Mouse (Mus musculus) lung, embryonic 16.5 days (tissue): Measurements from ENCODE around the gene Odf3l2. TPM values are rescaled to one million over a fixed set of nuclear protein-coding genes. Genes with fewer than 3 reads are reported as not detected.

Experiments used
- ATAC-seq: fragments of 200-750 bp; cut with Nextera tagmentation; 2 replicates; pipeline ENCODE4 v1.8.0; 2017; ENCODE audit warnings: low read depth, mild to moderate bottlenecking, moderate library complexity
- H3K27ac ChIP-seq: fragments of 300-500 bp; sonication (generic); 2 replicates; pipeline ENCODE4 v1.5.1; 2014; ENCODE audit warnings: mild to moderate bottlenecking, control low read depth, low read length
- H3K27me3 ChIP-seq: fragments of 300-500 bp; sonication (generic); 2 replicates; pipeline ENCODE4 v1.6.1; 2014; ENCODE audit warnings: low read depth, low read length, mixed read lengths; ENCODE audit not compliant: control insufficient read depth, insufficient read depth
- H3K36me3 ChIP-seq: fragments of 300-500 bp; sonication (generic); 2 replicates; pipeline ENCODE4 v1.6.1; 2014; ENCODE audit warnings: low read length; ENCODE audit not compliant: control insufficient read depth, insufficient read depth
- H3K4me1 ChIP-seq: fragments of 300-500 bp; sonication (generic); replicated peaks from 2 replicates; pipeline ENCODE4 v1.6.1; 2014; ENCODE audit warnings: low read length, mixed read lengths; ENCODE audit not compliant: control insufficient read depth, insufficient read depth
- H3K4me2 ChIP-seq: fragments of 300-500 bp; sonication (generic); 2 replicates; pipeline ENCODE4 v1.6.1; 2014; ENCODE audit warnings: low read depth, low read length, control low read depth
- H3K4me3 ChIP-seq: fragments of 300-500 bp; sonication (generic); 2 replicates; pipeline ENCODE4 v1.5.1; 2014; ENCODE audit warnings: mild to moderate bottlenecking, low read length, control low read depth
- H3K9ac ChIP-seq: fragments of 300-500 bp; sonication (generic); 2 replicates; pipeline ENCODE4 v1.6.1; 2014; ENCODE audit warnings: low read length, control low read depth
- H3K9me3 ChIP-seq: fragments of 300-500 bp; sonication (generic); 2 replicates; pipeline ENCODE4 v1.6.1; 2016; ENCODE audit warnings: low read length; ENCODE audit not compliant: control insufficient read depth
- WGBS: fragments of 180-500 bp; shearing (Covaris S2); extraction: QIAGEN DNeasy Blood & Tissue Kit; methylation state at CpG from one replicate; pipeline ENCODE4 v1.1.7; 2014; 5-methylcytosine and 5-hydroxymethylcytosine counted together
- polyA plus RNA-seq: library from polyadenylated mRNA; unstranded; fragments of >200 nt; fragmentation: Nextera tagmentation; extraction: Ambion mirVana; gene quantifications from 2 replicates; pipeline ENCODE4 v1.2.1, GENCODE M21; 2015

Odf3l2 gene
- polyA plus RNA-seq, 1 experiment from 2014 or later, result not detected

DNA sequence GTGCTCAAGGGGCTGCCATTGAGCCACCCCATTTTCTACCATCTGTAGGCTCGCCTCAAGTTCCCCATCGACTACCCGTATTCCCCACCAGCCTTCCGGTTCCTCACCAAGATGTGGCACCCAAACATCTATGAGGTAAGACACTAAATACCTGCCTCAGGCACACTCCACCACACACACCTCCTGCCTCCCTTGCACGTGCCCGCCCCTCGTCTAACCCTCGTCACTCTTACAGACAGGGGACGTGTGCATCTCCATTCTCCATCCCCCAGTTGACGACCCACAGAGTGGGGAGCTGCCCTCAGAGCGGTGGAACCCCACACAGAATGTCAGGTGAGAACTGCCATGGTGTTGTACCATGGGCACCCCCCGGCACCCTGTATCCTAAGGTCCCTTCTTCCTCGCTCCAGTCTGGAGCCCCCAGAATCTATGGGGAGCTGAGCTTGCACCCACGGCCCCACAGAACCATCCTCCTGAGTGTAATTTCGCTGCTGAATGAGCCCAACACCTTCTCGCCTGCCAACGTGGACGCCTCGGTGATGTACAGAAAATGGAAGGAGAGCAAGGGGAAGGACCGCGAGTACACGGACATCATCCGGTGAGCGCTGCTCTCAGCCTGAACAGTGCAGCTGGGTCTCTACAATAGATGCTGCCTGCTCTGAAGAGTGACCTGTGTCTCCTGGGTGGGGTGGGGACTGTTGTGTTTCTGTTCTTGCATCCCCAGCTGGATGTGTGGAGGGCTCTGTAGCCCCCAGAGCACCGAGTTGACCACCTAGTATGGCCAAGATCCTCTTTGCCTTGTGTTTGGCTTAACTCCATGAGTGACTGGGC is 39.4 kb upstream of the Odf3l2 start:
- Histone ChIP-seq H3K36me3 (peaks cover 37% of the 10 kb centered on the region), H3K4me3 (no peak overlapping the region), H3K9ac (no peak overlapping the region), H3K27me3 (no peaks in the 10 kb centered on the region), H3K4me2 (no peak overlapping the region), H3K27ac (no peak overlapping the region), H3K9me3 (no peaks in the 10 kb centered on the region), H3K4me1 (peaks cover 19% of the 10 kb centered on the region)
- ATAC-seq, result no peak
- WGBS, result 91% methylated on average over 25 of the region's 25 CpGs

DNA sequence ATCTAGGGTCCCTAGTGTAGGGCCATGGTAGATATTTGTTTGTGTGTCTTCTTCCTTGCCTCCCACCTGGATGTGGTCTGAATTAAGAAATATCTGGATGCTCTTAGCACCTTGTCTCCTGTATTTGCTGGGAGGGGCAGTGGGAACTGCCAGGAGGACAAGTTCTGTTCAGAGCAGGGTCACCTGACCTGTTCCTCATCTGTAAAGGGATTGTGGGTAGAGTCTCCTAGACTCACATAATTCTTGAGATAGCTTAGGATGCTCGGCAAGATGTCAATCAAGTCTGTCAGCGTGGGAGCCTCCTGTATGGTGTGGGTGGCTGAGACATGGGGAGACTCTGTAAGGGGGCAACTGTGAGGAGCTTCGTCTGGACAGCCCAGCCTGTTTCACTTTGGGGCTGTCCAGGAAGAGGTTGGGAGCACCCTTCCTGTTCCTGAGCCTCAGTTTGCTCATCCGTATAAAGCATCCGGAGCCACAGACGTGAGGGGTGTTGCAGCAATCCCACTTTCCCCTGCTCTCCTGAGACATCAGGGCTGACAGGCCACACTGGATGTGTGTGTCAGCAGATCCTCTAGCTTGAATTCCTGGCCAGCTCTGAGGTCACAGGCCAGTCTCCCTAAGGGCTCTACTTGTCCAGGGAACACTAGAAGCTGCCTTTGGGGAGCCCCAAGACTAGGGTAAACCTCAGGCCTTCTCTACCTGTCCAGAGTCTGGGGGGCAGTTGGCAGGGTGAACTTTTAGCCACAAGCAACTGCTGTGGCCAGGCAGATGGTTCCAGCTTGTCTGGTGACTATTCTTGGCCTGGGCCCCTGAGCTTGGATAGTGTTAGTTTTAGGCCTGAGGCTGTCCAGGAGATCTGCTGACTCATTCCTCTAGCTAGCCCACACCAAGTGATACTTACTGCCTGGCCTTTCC is 38.4 kb upstream of the Odf3l2 start:
- ATAC-seq, result no peak
- H3K36me3 ChIP-seq, result peaks cover 35% of the 10 kb centered on the region

DNA sequence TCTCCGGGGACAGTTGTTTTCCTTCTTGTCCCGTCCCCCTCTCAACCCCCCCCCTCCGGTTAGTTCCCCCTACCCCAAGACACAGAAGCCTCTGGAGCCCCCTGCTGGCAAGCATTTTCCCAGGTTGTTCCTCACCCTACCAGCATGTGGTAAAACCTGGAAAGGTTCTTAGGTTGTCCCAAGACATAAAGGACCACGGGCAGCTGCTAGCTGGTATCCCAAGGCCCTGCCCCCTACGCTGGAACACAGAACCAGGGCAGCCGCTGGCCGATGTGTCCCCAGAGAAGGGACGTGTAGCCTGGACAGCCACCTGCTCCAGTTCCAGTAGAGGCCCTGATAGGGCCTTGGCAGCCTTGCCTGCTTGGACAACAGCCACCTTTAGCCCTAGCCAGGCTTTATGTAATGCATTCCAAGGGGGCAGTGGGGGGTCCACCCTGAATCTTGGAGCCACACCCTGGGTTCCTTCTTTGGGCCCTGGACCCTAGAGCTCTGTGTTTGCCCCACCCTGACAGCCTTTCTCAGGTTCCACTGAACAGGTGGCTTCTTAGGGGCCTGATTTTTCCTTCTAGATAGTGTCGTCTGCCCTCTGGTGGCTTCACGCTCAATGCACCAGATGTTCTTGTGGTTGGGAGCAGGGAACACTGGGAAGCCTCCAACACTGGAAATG is 37.5 kb upstream of the Odf3l2 start:
- Histone ChIP-seq H3K36me3 (peaks cover 25% of the 10 kb centered on the region), H3K9me3 (no peaks in the 10 kb centered on the region), H3K4me1 (peaks cover 19% of the 10 kb centered on the region), H3K27ac (peak overlapping the region; percentile 66), H3K4me3 (peak overlapping the region; percentile 85), H3K9ac (peak overlapping the region; percentile 82), H3K27me3 (no peaks in the 10 kb centered on the region), H3K4me2 (peak overlapping the region; percentile 90)
- ATAC-seq, result no peak
- WGBS, result under 1% methylated on average over 9 of the region's 10 CpGs

More for the DNA sequence above, 38.4 kb upstream of the Odf3l2 start:
- WGBS, result 80% methylated on average over 6 of the region's 6 CpGs
- Histone ChIP-seq H3K4me1 (peaks cover 19% of the 10 kb centered on the region), H3K27ac (no peak overlapping the region), H3K9me3 (no peaks in the 10 kb centered on the region), H3K4me3 (peak overlapping the region; percentile 85), H3K9ac (peak overlapping the region; percentile 82), H3K4me2 (peak overlapping the region; percentile 90), H3K27me3 (no peaks in the 10 kb centered on the region)

GRCm38 (mm10) chr10:79682551-79682915 is 37.0 kb upstream of the Odf3l2 start:
- H3K9me3 ChIP-seq, result no peaks in the 10 kb centered on the region
- peaks cover 19% of the 10 kb centered on the region for H3K4me1 ChIP-seq
- H3K36me3 ChIP-seq, result peaks cover 22% of the 10 kb centered on the region
- ATAC-seq, result peak; percentile 1; the same call in 1 of the 2 replicates
- 0% methylated on average over 10 of the region's 10 CpGs for WGBS
- H3K9ac ChIP-seq, result peak overlapping the region; percentile 82
- H3K4me3 ChIP-seq, result peak overlapping the region; percentile 85
- peak overlapping the region; percentile 66 for H3K27ac ChIP-seq
- peak overlapping the region; percentile 90 for H3K4me2 ChIP-seq
- H3K27me3 ChIP-seq, result no peaks in the 10 kb centered on the region

GRCm38 (mm10) chr10:79681591-79682245 is 36.2 kb upstream of the Odf3l2 start, which contains the start of gene Cdc34:
TSS of gene Cdc34 (plus strand) at chr10:79682195.
- no peaks in the 10 kb centered on the region for H3K27me3 ChIP-seq
- no peaks in the 10 kb centered on the region for H3K9me3 ChIP-seq
- peak within 1 kb of the TSS; percentile 90 for H3K4me2 ChIP-seq
- peaks cover 19% of the 10 kb centered on the region for H3K4me1 ChIP-seq
- H3K36me3 ChIP-seq, result peaks cover 15% of the 10 kb centered on the region
- ATAC-seq, result peak; percentile 96
- H3K4me3 ChIP-seq, result peak within 1 kb of the TSS; percentile 85
- peak within 1 kb of the TSS; percentile 84 for H3K27ac ChIP-seq
- peak within 1 kb of the TSS; percentile 82 for H3K9ac ChIP-seq
- under 1% methylated on average over 61 of the region's 84 CpGs for WGBS

- WGBS, result 27% methylated on average over 11 of the region's 11 CpGs
- Histone ChIP-seq H3K4me1 (peaks cover 19% of the 10 kb centered on the region), H3K9ac (peak overlapping the region; percentile 46), H3K27ac (peak overlapping the region; percentile 84), H3K36me3 (peaks cover 9% of the 10 kb centered on the region), H3K9me3 (no peaks in the 10 kb centered on the region), H3K27me3 (no peaks in the 10 kb centered on the region), H3K4me3 (peak overlapping the region; percentile 85), H3K4me2 (peak overlapping the region; percentile 67)
- peak; percentile 8 for ATAC-seq
Observed at GRCm38 (mm10) chr10:79680606-79681495, 35.3 kb upstream of the Odf3l2 start.

- Histone ChIP-seq H3K27ac (no peak overlapping the region), H3K9me3 (no peaks in the 10 kb centered on the region), H3K36me3 (no peaks in the 10 kb centered on the region), H3K4me1 (peaks cover 5% of the 10 kb centered on the region), H3K4me3 (no peak overlapping the region), H3K9ac (no peak overlapping the region), H3K4me2 (no peak overlapping the region), H3K27me3 (no peaks in the 10 kb centered on the region)
- 47% methylated on average over 44 of the region's 44 CpGs for WGBS
- no peak for ATAC-seq
Observed at GRCm38 (mm10) chr10:79675346-79676035, 30.0 kb upstream of the Odf3l2 start.
